ENCODE assay signal across 8 mouse cellular contexts in genomic region chr5:140663621-140664180, GRCm38 (mm10). TPM values are rescaled to one million over a fixed set of nuclear protein-coding genes. Genes with fewer than 3 reads are reported as not detected.
DNase-seq lines count a peak whose midpoint lies in the region; ATAC-seq and TF ChIP-seq lines count a peak whose summit lies in the region.

No protein-coding gene starts in this region.

- H3K27me3 ChIP-seq in midbrain, embryonic 10.5 days (ENCODE audit: low read depth, poor library complexity, severe bottlenecking), result no peaks in the 10 kb centered on the region
- H3K27me3 ChIP-seq in midbrain, embryonic 15.5 days (replicated peaks), result no peaks in the 10 kb centered on the region
- H3K27me3 ChIP-seq in forebrain, embryonic 12.5 days, result no peaks in the 10 kb centered on the region

- no peak overlapping the region for H3K27ac ChIP-seq in midbrain, embryonic 10.5 days (replicated peaks)
- no peak overlapping the region for H3K27ac ChIP-seq in midbrain, embryonic 15.5 days
- H3K27ac ChIP-seq in bone marrow macrophage, adult 2 months (ENCODE audit: insufficient read depth, low read depth, low read length), result no peak overlapping the region
- peak overlapping the region; percentile 78 for H3K27ac ChIP-seq in forebrain, embryonic 12.5 days

- 66% methylated on average over 7 of the region's 7 CpGs for WGBS in midbrain, embryonic 10.5 days
- 59% methylated on average over 7 of the region's 7 CpGs for WGBS in midbrain, embryonic 15.5 days
- 54% methylated on average over 7 of the region's 7 CpGs for WGBS in forebrain, embryonic 12.5 days

- peaks cover 15% of the 10 kb centered on the region for H3K4me1 ChIP-seq in midbrain, embryonic 10.5 days
- peaks cover 40% of the 10 kb centered on the region for H3K4me1 ChIP-seq in midbrain, embryonic 15.5 days
- peaks cover 15% of the 10 kb centered on the region for H3K4me1 ChIP-seq in bone marrow macrophage, adult 2 months (ENCODE audit: control insufficient read depth, insufficient read depth, low read length)
- peaks cover 44% of the 10 kb centered on the region for H3K4me1 ChIP-seq in forebrain, embryonic 12.5 days

- DNase-seq in midbrain, embryonic 10.5 days (ENCODE audit: low spot score), result peak; percentile 48
- peak; percentile 71 for DNase-seq in left cerebral cortex, postnatal 4 days
- peak; percentile 83 for DNase-seq in testis, postnatal 10 days (ENCODE audit: low spot score)

- TF ChIP-seq POLR2A in bone marrow macrophage, adult 2 months (IDR thresholded peaks at IDR 0.05; ENCODE audit: borderline replicate concordance, low read depth, low read length), result no peak

- no peak overlapping the region for H3K4me3 ChIP-seq in midbrain, embryonic 10.5 days
- H3K4me3 ChIP-seq in midbrain, embryonic 15.5 days, result no peak overlapping the region
- no peak overlapping the region for H3K4me3 ChIP-seq in bone marrow macrophage, adult 2 months (ENCODE audit: insufficient read depth, low read length)
- no peak overlapping the region for H3K4me3 ChIP-seq in forebrain, embryonic 12.5 days (replicated peaks)

- H3K9ac ChIP-seq in midbrain, embryonic 15.5 days, result no peak overlapping the region
- H3K9ac ChIP-seq in forebrain, embryonic 12.5 days, result no peak overlapping the region

- ATAC-seq in midbrain, embryonic 15.5 days (replicated peaks), result no peak
- no peak; the same call in 1 of the 2 replicates for ATAC-seq in forebrain, embryonic 12.5 days (ENCODE audit: low FRiP score)
- peak; percentile 68 to 82 for ATAC-seq in hematopoietic stem cell, adult 5-6 weeks (replicated peaks in 1 of 2; ENCODE audit: insufficient read depth in 1 of 2, low FRiP score in 2 of 2, low TSS enrichment in 1 of 2, low read depth in 1 of 2, poor library complexity in 2 of 2, severe bottlenecking in 2 of 2)
- ATAC-seq in monocyte, adult 5-6 weeks (replicated peaks; ENCODE audit: insufficient number of reproducible peaks, low FRiP score, low TSS enrichment, poor library complexity, severe bottlenecking), result peak; percentile 63

- peaks cover 25% of the 10 kb centered on the region for H3K36me3 ChIP-seq in midbrain, embryonic 10.5 days
- H3K36me3 ChIP-seq in midbrain, embryonic 15.5 days (replicated peaks), result peaks cover 7% of the 10 kb centered on the region
- H3K36me3 ChIP-seq in forebrain, embryonic 12.5 days (replicated peaks), result peaks cover 20% of the 10 kb centered on the region

- H3K4me2 ChIP-seq in midbrain, embryonic 15.5 days, result no peak overlapping the region
- H3K4me2 ChIP-seq in forebrain, embryonic 12.5 days, result 0 out of 2 replicates have a peak overlapping the region, but pooled peaks have one; percentile 2

- TF ChIP-seq CTCF in bone marrow macrophage, adult 2 months (IDR thresholded peaks at IDR 0.05; ENCODE audit: low read depth, low read length), result peak; percentile 45; the same call in 1 of the 2 replicates

- intact Hi-C loops in left cerebral cortex, postnatal 4 days (cut with DNase I), result no loop called here

- H3K9me3 ChIP-seq in midbrain, embryonic 10.5 days (replicated peaks), result 0 out of 2 replicates have a peak, but pooled peaks cover 2% of the 10 kb centered on the region
- no peaks in the 10 kb centered on the region for H3K9me3 ChIP-seq in midbrain, embryonic 15.5 days
- H3K9me3 ChIP-seq in forebrain, embryonic 12.5 days, result no peaks in the 10 kb centered on the region

RNA-seq across cellular contexts. Expression of gene Ttyh3, which starts 14.9 kb away (rescaled TPM):
- polyA plus RNA-seq in midbrain, embryonic 10.5 days (2016; fragmentation: Nextera tagmentation; extraction: Ambion mirVana), result 28.6 and 36.2 TPM in 2 replicates
- polyA plus RNA-seq in midbrain, embryonic 15.5 days (2015; fragmentation: Nextera tagmentation; extraction: Ambion mirVana), result 80.3 and 84.2 TPM in 2 replicates
- 73.6 and 91.5 TPM in 2 replicates for polyA plus RNA-seq in bone marrow macrophage, adult 2 months (2012; ENCODE audit: insufficient read depth, insufficient read length, missing spikeins)
- polyA plus RNA-seq in forebrain, embryonic 12.5 days (2016; fragmentation: Nextera tagmentation; extraction: Ambion mirVana), result 84.5 and 88.0 TPM in 2 replicates
- 11.3 and 16.8 TPM in 2 replicates for total RNA-seq in hematopoietic stem cell, adult 5-6 weeks (2017)
- total RNA-seq in left cerebral cortex, postnatal 4 days (2021), result 100 to 1,000 TPM; 382 to 395 TPM
- 12.6 to 29.2 TPM (median 15.6 TPM) in 3 replicates for total RNA-seq in monocyte, adult 5-6 weeks (2017)

RNA-seq across cellular contexts. Expression of gene Iqce, which starts 38.5 kb away (rescaled TPM):
- polyA plus RNA-seq in midbrain, embryonic 10.5 days (2016; fragmentation: Nextera tagmentation; extraction: Ambion mirVana), result 23.6 and 27.6 TPM in 2 replicates
- 27.4 and 32.2 TPM in 2 replicates for polyA plus RNA-seq in midbrain, embryonic 15.5 days (2015; fragmentation: Nextera tagmentation; extraction: Ambion mirVana)
- polyA plus RNA-seq in bone marrow macrophage, adult 2 months (2012; ENCODE audit: insufficient read depth, insufficient read length, missing spikeins), result 28.7 and 38.3 TPM in 2 replicates
- 30.7 and 31.2 TPM in 2 replicates for polyA plus RNA-seq in forebrain, embryonic 12.5 days (2016; fragmentation: Nextera tagmentation; extraction: Ambion mirVana)
- 25.0 and 34.4 TPM in 2 replicates for total RNA-seq in hematopoietic stem cell, adult 5-6 weeks (2017)
- total RNA-seq in left cerebral cortex, postnatal 4 days (2021), result 10 to 100 TPM; 70.1 to 75.6 TPM
- 8.2 to 14.9 TPM (median 14.3 TPM) in 3 replicates for total RNA-seq in monocyte, adult 5-6 weeks (2017)

RNA-seq across cellular contexts. Expression of gene Brat1, which starts 41.1 kb away (rescaled TPM):
- polyA plus RNA-seq in midbrain, embryonic 10.5 days (2016; fragmentation: Nextera tagmentation; extraction: Ambion mirVana), result 22.3 and 24.8 TPM in 2 replicates
- 25.4 and 25.9 TPM in 2 replicates for polyA plus RNA-seq in midbrain, embryonic 15.5 days (2015; fragmentation: Nextera tagmentation; extraction: Ambion mirVana)
- 13.5 and 14.5 TPM in 2 replicates for polyA plus RNA-seq in bone marrow macrophage, adult 2 months (2012; ENCODE audit: insufficient read depth, insufficient read length, missing spikeins)
- 20.5 and 24.0 TPM in 2 replicates for polyA plus RNA-seq in forebrain, embryonic 12.5 days (2016; fragmentation: Nextera tagmentation; extraction: Ambion mirVana)
- 11.2 and 15.5 TPM in 2 replicates for total RNA-seq in hematopoietic stem cell, adult 5-6 weeks (2017)
- total RNA-seq in left cerebral cortex, postnatal 4 days (2021), result 10 to 100 TPM; 28.8 to 29.4 TPM
- 3.9 to 13.9 TPM (median 6.1 TPM) in 3 replicates for total RNA-seq in monocyte, adult 5-6 weeks (2017)

RNA-seq across cellular contexts. Expression of gene Lfng, which starts 56.6 kb away (rescaled TPM):
- 43.7 and 50.8 TPM in 2 replicates for polyA plus RNA-seq in midbrain, embryonic 10.5 days (2016; fragmentation: Nextera tagmentation; extraction: Ambion mirVana)
- 20.4 and 21.8 TPM in 2 replicates for polyA plus RNA-seq in midbrain, embryonic 15.5 days (2015; fragmentation: Nextera tagmentation; extraction: Ambion mirVana)
- 60.6 and 75.4 TPM in 2 replicates for polyA plus RNA-seq in bone marrow macrophage, adult 2 months (2012; ENCODE audit: insufficient read depth, insufficient read length, missing spikeins)
- polyA plus RNA-seq in forebrain, embryonic 12.5 days (2016; fragmentation: Nextera tagmentation; extraction: Ambion mirVana), result 30.9 and 32.8 TPM in 2 replicates
- 33.6 and 67.3 TPM in 2 replicates for total RNA-seq in hematopoietic stem cell, adult 5-6 weeks (2017)
- 10 to 100 TPM; 19.7 to 20.7 TPM for total RNA-seq in left cerebral cortex, postnatal 4 days (2021)
- total RNA-seq in monocyte, adult 5-6 weeks (2017), result 274 to 469 TPM (median 297 TPM) in 3 replicates

Comparison
In these comparisons a context has a peak if more than half of its experiments do, and no peak if none do; other contexts are left out.
1. ATAC-seq: peak in hematopoietic stem cell, adult 5-6 weeks (2 of 2) and monocyte, adult 5-6 weeks (single experiment); none in midbrain, embryonic 15.5 days (single experiment) and forebrain, embryonic 12.5 days (single experiment).
2. Peak in every context shown above with its lines, with median percentiles within 50 percentile points of each other: DNase-seq.